Mouse (Mus musculus) heart, embryonic 16.5 days (tissue): ENCODE data around the gene Fhod1. TPM values are rescaled to one million over a fixed set of nuclear protein-coding genes. Genes with fewer than 3 reads are reported as not detected.

ENCODE experiments used
- ATAC-seq: fragments of 200-750 bp; cut with Nextera tagmentation; replicated peaks from 2 replicates; pipeline ENCODE4 v1.8.0; 2017; ENCODE audit warnings: moderate number of reproducible peaks; ENCODE audit not compliant: insufficient read depth, low FRiP score; ENCODE audit errors: extremely low read depth
- H3K27ac ChIP-seq: fragments of 300-500 bp; sonication (generic); 2 replicates; pipeline ENCODE4 v1.5.1; 2014; ENCODE audit warnings: mild to moderate bottlenecking, low read length, control low read depth, moderate library complexity
- H3K27me3 ChIP-seq: fragments of 300-500 bp; sonication (generic); 2 replicates; pipeline ENCODE4 v1.6.1; 2014; ENCODE audit warnings: low read length, mixed read lengths; ENCODE audit not compliant: control insufficient read depth, insufficient read depth
- H3K36me3 ChIP-seq: fragments of 300-500 bp; sonication (generic); 2 replicates; pipeline ENCODE4 v1.6.1; 2014; ENCODE audit not compliant: control insufficient read depth, insufficient read depth
- H3K4me1 ChIP-seq: fragments of 300-500 bp; sonication (generic); 2 replicates; pipeline ENCODE4 v1.6.1; 2014; ENCODE audit warnings: low read length, mixed read lengths; ENCODE audit not compliant: control insufficient read depth, insufficient read depth
- H3K4me2 ChIP-seq: fragments of 300-500 bp; sonication (generic); 2 replicates; pipeline ENCODE4 v1.6.1; 2014; ENCODE audit warnings: low read depth, mild to moderate bottlenecking, control low read depth, low read length
- H3K4me3 ChIP-seq: fragments of 300-500 bp; sonication (generic); 2 replicates; pipeline ENCODE4 v1.5.1; 2014; ENCODE audit warnings: mild to moderate bottlenecking, control low read depth, low read length
- H3K9ac ChIP-seq: fragments of 300-500 bp; sonication (generic); 2 replicates; pipeline ENCODE4 v1.6.1; 2014; ENCODE audit warnings: low read length, control low read depth
- H3K9me3 ChIP-seq: fragments of 300-500 bp; sonication (generic); replicated peaks from 2 replicates; pipeline ENCODE4 v1.6.1; 2016; ENCODE audit warnings: low read length; ENCODE audit not compliant: control insufficient read depth
- WGBS: fragments of 180-500 bp; shearing (Covaris S2); extraction: QIAGEN DNeasy Blood & Tissue Kit; methylation state at CpG from one replicate; pipeline ENCODE4 v1.1.7; 2014; 5-methylcytosine and 5-hydroxymethylcytosine counted together
- polyA plus RNA-seq: library from polyadenylated mRNA; unstranded; fragments of >200 nt; fragmentation: Nextera tagmentation; extraction: Ambion mirVana; gene quantifications from 2 replicates; pipeline ENCODE4 v1.2.1, GENCODE M21; 2015

The Fhod1 gene
- polyA plus RNA-seq, 1 experiment from 2014 or later: 1.1 TPM

DNA sequence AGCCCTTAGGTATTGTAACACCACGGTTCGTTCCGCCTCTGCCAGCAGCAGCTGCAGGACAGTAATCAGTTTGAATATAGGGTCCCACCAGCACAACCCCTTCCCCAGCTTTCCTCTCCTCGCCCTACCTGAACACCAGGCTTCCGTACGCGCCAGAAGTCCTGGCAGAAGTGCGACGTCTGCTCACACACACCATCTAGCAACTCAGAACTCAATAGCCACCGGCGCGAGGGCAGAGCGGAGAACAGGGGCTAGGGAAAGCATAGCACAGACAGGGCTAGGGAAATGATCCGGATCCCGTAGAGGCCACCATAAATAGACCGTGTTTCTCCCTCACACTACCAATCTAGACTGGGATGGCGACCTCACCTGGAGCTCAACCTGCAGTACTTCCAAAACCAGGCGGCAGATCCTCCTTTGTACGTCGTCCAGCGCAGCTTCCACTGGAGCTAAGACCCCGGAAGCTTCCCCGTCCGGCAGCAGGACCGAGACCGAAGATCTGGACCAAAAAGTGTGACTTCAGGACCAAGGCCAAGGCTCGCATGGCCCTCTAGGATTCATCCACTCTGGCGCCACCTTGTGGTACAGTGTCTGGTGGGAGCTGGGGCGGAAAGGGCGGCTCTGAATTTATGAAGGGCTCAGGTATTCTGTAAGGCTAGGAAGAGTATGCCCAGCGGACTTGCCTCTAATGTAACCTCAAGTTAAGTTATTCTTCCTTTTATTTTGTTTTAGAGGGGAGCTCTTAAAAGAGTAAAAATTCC is 57.0 kb downstream of the Fhod1 start:
- ATAC-seq: no peak
- Histone ChIP-seq H3K27ac (no peak overlapping the region), H3K36me3 (no peaks in the 10 kb centered on the region), H3K4me2 (peak overlapping the region; percentile 89), H3K4me3 (peak overlapping the region; percentile 22), H3K27me3 (peaks cover 6% of the 10 kb centered on the region; the same call in 1 of the 2 replicates), H3K4me1 (peaks cover 14% of the 10 kb centered on the region), H3K9ac (no peak overlapping the region), H3K9me3 (no peaks in the 10 kb centered on the region)
- 10% methylated on average over 31 of the region's 31 CpGs for WGBS

- H3K4me1 ChIP-seq: peaks cover 14% of the 10 kb centered on the region
- peak within 1 kb of the TSS; percentile 65 for H3K4me3 ChIP-seq
- no peaks in the 10 kb centered on the region for H3K36me3 ChIP-seq
- peak within 1 kb of the TSS; percentile 89 for H3K4me2 ChIP-seq
- H3K27ac ChIP-seq: peak within 1 kb of the TSS; percentile 80
- ATAC-seq: peak; percentile 5; the same call in 1 of the 2 replicates
- WGBS: 3% methylated on average over 43 of the region's 43 CpGs
- peak within 1 kb of the TSS; percentile 76 for H3K9ac ChIP-seq
- H3K9me3 ChIP-seq: no peaks in the 10 kb centered on the region
- peaks cover 6% of the 10 kb centered on the region; the same call in 1 of the 2 replicates for H3K27me3 ChIP-seq
Observed at GRCm38 (mm10) chr8:105289805-105290460, 57.8 kb downstream of the Fhod1 start, which contains the start of gene 4931428F04Rik. Gene 4931428F04Rik, minus strand, starts transcription at chr8:105289864.

DNA sequence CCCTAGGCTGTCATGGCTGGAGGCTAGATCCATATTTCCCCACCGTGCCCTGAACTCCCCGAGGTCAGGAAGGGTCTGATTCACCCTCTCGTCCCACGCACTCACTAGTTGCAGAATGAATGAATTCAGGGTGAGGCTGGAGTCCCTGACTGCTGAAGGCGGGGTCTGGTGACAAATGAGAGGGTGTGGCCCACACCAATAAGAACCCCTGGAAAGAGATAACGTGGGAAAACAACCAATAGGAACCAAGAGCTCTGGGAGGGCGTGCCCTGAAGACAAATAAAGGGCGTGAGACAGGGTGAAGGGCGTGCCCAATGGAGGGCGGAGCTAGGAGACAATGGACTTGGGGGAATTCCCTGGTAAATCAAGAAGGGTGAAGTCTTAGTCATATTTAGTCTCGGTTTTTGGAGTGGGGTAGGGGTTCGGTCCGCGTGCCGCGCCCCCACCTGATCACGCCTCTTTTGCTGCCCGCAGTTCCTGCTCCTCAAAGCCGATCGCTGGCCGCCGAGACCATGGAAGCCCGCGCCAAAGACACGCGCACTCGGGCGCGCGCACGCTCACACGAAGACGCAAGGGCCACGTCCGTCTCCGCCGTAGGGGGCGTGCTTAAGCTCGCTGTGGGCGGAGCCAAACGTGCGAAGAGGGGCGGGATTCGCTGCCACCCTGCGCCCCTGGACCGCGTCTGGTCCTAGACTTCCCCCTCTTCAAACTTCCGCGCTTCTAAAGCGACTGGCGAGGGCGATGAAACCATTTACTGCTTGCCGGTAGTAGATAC is 58.6 kb downstream of the Fhod1 start:
- Histone ChIP-seq H3K4me3 (peak overlapping the region; percentile 65), H3K4me2 (peak overlapping the region; percentile 89), H3K9ac (peak overlapping the region; percentile 76), H3K9me3 (no peaks in the 10 kb centered on the region), H3K27me3 (peaks cover 6% of the 10 kb centered on the region; the same call in 1 of the 2 replicates), H3K4me1 (peaks cover 14% of the 10 kb centered on the region), H3K27ac (peak overlapping the region; percentile 80), H3K36me3 (no peaks in the 10 kb centered on the region)
- ATAC-seq: peak; percentile 88
- under 1% methylated on average over 53 of the region's 53 CpGs for WGBS

GRCm38 (mm10) chr8:105288231-105288630 is 59.5 kb downstream of the Fhod1 start:
- H3K27ac ChIP-seq: no peak overlapping the region
- H3K4me1 ChIP-seq: peaks cover 14% of the 10 kb centered on the region
- no peak overlapping the region for H3K9ac ChIP-seq
- H3K27me3 ChIP-seq: peaks cover 6% of the 10 kb centered on the region; the same call in 1 of the 2 replicates
- no peaks in the 10 kb centered on the region for H3K36me3 ChIP-seq
- no peak overlapping the region; the same call in 1 of the 2 replicates for H3K4me2 ChIP-seq
- ATAC-seq: no peak
- H3K9me3 ChIP-seq: no peaks in the 10 kb centered on the region
- 87% methylated on average over 5 of the region's 5 CpGs for WGBS
- no peak overlapping the region for H3K4me3 ChIP-seq

GRCm38 (mm10) chr8:105286907-105287306 is 60.8 kb downstream of the Fhod1 start:
- 86% methylated on average over 4 of the region's 4 CpGs for WGBS
- no peak overlapping the region for H3K27ac ChIP-seq
- H3K36me3 ChIP-seq: no peaks in the 10 kb centered on the region
- H3K27me3 ChIP-seq: peaks cover 6% of the 10 kb centered on the region; the same call in 1 of the 2 replicates
- ATAC-seq: no peak
- H3K9ac ChIP-seq: no peak overlapping the region
- no peaks in the 10 kb centered on the region for H3K9me3 ChIP-seq
- no peak overlapping the region for H3K4me3 ChIP-seq
- H3K4me2 ChIP-seq: no peak overlapping the region
- peaks cover 14% of the 10 kb centered on the region for H3K4me1 ChIP-seq

- no peaks in the 10 kb centered on the region for H3K36me3 ChIP-seq
- H3K9me3 ChIP-seq: no peaks in the 10 kb centered on the region
- no peak overlapping the region for H3K27ac ChIP-seq
- no peak overlapping the region for H3K4me3 ChIP-seq
- H3K4me1 ChIP-seq: peaks cover 11% of the 10 kb centered on the region
- H3K9ac ChIP-seq: no peak overlapping the region
- no peak for ATAC-seq
- H3K27me3 ChIP-seq: peaks cover 4% of the 10 kb centered on the region; the same call in 1 of the 2 replicates
- WGBS: 43% methylated on average over 12 of the region's 12 CpGs
- H3K4me2 ChIP-seq: no peak overlapping the region
Observed at GRCm38 (mm10) chr8:105285514-105285913, 62.2 kb downstream of the Fhod1 start.

DNA sequence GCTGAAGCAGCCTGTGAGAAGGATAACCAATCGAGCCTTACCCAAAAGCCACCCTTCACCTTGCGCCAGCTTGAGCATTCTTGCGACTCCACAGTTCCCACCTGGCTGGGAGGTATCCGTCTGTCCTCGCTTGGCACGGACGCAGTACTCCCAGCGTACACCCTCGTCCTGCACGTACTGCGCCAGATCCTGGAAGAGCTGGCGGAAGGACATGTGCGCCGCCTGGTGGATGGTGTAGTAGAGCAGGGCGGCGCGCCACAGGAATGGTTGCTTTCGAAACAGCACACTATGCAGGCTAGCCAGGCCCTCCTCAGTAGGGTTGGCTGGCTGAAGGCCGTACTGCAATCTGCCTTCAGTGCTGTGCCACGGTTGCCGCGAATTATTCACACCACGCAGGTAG is 64.7 kb downstream of the Fhod1 start:
- H3K27me3 ChIP-seq: peaks cover 9% of the 10 kb centered on the region
- no peak overlapping the region for H3K27ac ChIP-seq
- no peaks in the 10 kb centered on the region for H3K9me3 ChIP-seq
- no peak overlapping the region for H3K9ac ChIP-seq
- no peaks in the 10 kb centered on the region for H3K36me3 ChIP-seq
- no peaks in the 10 kb centered on the region for H3K4me1 ChIP-seq
- peak; percentile 40 for ATAC-seq
- H3K4me2 ChIP-seq: no peak overlapping the region
- H3K4me3 ChIP-seq: no peak overlapping the region
- 23% methylated on average over 23 of the region's 23 CpGs for WGBS

DNA sequence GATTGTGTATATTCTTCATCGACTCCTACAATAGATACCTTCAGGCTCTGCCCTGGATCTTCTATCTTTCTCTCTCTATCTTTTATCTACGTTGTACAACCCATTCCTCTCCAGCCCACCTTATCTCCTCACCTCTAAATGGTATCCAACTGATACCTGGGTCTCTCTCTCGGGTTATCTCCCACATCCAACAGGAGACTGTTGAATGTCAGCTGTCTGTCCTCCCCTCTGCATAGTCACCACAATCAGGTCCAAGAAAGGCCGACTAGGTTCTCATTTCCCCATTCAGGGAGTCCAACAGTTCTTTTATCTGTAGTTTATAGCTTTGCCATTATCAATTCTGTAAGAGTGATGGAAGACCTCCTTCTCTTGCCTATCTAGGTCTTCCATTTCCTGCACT is 65.5 kb downstream of the Fhod1 start:
- Histone ChIP-seq H3K36me3 (no peaks in the 10 kb centered on the region), H3K4me2 (no peak overlapping the region), H3K4me3 (no peak overlapping the region), H3K9ac (no peak overlapping the region), H3K27me3 (peaks cover 16% of the 10 kb centered on the region), H3K4me1 (no peaks in the 10 kb centered on the region), H3K9me3 (no peaks in the 10 kb centered on the region), H3K27ac (no peak overlapping the region)
- 69% methylated on average over 4 of the region's 4 CpGs for WGBS
- no peak for ATAC-seq
